Mouse (Mus musculus) heart, adult 2 months (tissue): ENCODE results near the gene Gtf2h3.

Source experiments
- CTCF ChIP-seq: fragments of 200-600 bp; IDR thresholded peaks from 2 replicates; pipeline ENCODE4 v1.8.1; 2022; ENCODE audit warnings: antibody characterized with exemption, mild to moderate bottlenecking, moderate library complexity
- POLR2A ChIP-seq: fragments of 200-500 bp; IDR thresholded peaks from 2 replicates; pipeline ENCODE4 v1.6.1; 2011; ENCODE audit warnings: mild to moderate bottlenecking, low read depth, low read length, control low read depth; ENCODE audit not compliant: insufficient read depth

DNA sequence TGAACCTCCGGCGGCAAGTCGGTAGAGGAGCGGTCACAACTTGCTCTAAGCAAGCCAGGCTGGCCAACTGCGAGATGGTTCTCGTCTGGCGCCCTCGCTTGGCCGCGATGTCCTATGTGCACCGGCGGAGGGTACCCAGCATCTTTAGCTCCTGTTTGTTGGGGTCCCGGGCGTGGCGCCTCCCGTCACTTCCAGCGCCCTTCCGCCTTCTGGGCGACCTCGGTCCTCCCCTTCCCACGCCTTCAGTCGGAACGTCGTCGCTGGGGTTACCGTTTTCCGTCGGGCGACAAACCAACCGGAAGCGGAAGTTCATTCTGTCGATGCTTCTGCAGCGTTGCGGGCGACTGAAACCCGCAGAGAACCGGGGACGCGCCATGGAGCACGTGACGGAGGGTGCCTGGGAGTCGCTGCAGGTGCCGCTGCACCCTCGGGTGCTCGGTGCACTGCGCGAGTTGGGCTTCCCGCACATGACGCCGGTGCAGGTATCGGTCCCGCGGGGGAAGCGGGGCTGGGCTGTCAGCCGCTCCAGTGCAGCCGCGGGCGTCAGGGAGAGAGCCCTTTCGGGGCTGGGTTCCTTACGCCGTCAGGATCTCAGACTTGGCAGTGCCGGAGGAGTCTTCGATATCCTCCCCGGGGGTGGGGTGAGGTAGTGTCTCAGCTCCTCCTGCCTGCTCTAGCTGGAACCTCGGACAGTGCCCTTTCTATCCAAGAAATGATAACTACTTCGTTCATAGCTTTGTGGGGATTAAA is 26.2 kb upstream of the Gtf2h3 start, which contains the start of gene Ddx55:
- peak; percentile 86 for TF ChIP-seq POLR2A
- peak; percentile 27; the same call in 1 of the 2 replicates for TF ChIP-seq CTCF
